Mouse (Mus musculus): ENCODE results near the gene Senp3. TPM values are rescaled to one million over a fixed set of nuclear protein-coding genes. Genes with fewer than 3 reads are reported as not detected.
"Not testable (repeated sequence)": the region's sequence is repeated elsewhere in the genome, so short reads cannot be mapped to it uniquely, and the experiment has no call there.

The Senp3 gene
- polyA plus RNA-seq, 1 experiment from 2014 or later = 37.3 TPM

- WGBS (ENCODE audit: insufficient replicate concordance) = under 1% methylated on average over 50 of the region's 50 CpGs
- Histone ChIP-seq H3K36me3 (peaks cover 5% of the 10 kb centered on the region; the same call in 1 of the 2 replicates), H3K9ac (peak overlapping the region; percentile 97), H3K4me1 (replicated peaks) (peaks cover 48% of the 10 kb centered on the region), H3K9me3 (replicated peaks) (no peaks in the 10 kb centered on the region), H3K4me3 (replicated peaks) (peak overlapping the region; percentile 93), H3K27ac (peak overlapping the region; percentile 95), H3K4me2 (peak overlapping the region; percentile 91), H3K27me3 (no peaks in the 10 kb centered on the region)
- ATAC-seq (ENCODE audit: low read depth) (peak; percentile 55), DNase-seq (no peak)
Observed at GRCm38 (mm10) chr11:69633128-69633866, 48.6 kb downstream of the Senp3 start.

DNA sequence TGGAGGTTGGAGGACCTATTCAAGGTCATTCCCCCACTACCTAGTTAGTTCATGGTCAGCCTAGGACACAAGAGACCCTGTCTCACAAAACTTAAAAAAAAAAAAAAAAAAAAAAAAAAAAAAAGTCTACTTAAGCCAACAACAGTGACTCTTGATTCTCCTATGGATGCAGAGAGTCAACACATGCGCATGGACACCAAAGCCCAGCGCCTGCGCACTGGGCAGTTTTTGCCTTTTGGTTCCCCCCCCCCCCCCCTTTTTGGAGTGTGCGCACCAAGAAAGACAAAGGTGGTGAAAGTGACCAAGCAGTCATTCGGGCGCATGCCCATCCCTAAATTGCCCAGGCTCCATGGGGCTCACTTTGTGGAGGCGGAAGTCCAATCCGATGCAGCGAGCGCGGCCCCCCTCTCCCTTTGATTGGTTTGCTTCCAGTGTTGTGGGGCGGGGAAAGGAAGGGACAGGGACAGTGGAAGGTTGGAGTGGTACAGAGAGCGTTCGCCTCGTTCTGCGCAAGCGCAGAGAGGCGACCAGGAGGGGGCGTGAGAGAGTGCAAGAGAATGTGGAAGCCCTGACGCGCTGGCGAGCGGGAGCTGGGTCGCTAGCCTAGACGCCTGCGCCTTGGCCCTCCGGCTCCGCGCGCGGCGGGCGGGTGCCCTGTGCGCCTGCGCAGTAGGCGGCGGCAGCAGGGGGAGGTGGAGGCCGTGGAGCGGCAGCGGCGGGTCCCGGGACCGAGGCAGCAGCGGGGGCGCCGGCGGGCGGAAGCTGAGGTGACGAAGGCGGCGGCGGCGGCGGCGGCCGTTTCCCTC lies 49.4 kb downstream of the Senp3 start, which contains the start of gene Fxr2:
TSS of gene Fxr2 (plus strand) at position 707 of the 806 bp plus-strand sequence.
- Histone ChIP-seq H3K27ac (peak within 1 kb of the TSS; percentile 95), H3K36me3 (peaks cover 2% of the 10 kb centered on the region; the same call in 1 of the 2 replicates), H3K4me1 (replicated peaks) (peaks cover 48% of the 10 kb centered on the region), H3K9me3 (replicated peaks) (no peaks in the 10 kb centered on the region), H3K9ac (peak within 1 kb of the TSS; percentile 97), H3K4me2 (peak within 1 kb of the TSS; percentile 91), H3K4me3 (replicated peaks) (peak within 1 kb of the TSS; percentile 93), H3K27me3 (no peaks in the 10 kb centered on the region)
- DNase-seq = peak; percentile 100
- ATAC-seq (ENCODE audit: low read depth) = peak; percentile 95
- under 1% methylated on average over 55 of the region's 56 CpGs for WGBS (ENCODE audit: insufficient replicate concordance)

DNA sequence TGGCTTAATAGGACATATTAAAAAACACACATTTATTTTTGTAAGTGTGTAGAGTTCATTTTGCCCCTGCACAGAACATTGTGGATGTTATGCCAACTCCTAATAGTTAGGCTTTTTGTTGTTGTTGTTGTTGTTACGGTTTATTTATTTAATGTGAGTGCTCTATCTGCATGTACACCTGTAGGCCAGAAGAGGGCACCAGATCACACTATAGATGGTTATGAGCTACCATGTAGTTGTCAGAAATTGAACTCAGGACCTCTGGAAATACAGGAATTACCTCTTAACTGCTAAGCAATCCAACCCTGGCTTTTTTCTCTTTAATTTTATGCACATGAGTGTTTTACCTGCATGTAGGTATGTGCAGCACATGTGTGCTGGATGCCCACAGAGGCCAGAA lies 52.1 kb downstream of the Senp3 start:
- 53% methylated on average over 1 of the region's 1 CpGs for WGBS (ENCODE audit: insufficient replicate concordance)
- Histone ChIP-seq H3K27me3 (no peaks in the 10 kb centered on the region), H3K9me3 (replicated peaks) (no peaks in the 10 kb centered on the region), H3K9ac (no peak overlapping the region), H3K4me2 (no peak overlapping the region), H3K27ac (no peak overlapping the region), H3K36me3 (no peaks in the 10 kb centered on the region), H3K4me3 (replicated peaks) (no peak overlapping the region), H3K4me1 (replicated peaks) (peaks cover 28% of the 10 kb centered on the region)
- no peak for ATAC-seq (ENCODE audit: low read depth)
- DNase-seq = no peak

DNA sequence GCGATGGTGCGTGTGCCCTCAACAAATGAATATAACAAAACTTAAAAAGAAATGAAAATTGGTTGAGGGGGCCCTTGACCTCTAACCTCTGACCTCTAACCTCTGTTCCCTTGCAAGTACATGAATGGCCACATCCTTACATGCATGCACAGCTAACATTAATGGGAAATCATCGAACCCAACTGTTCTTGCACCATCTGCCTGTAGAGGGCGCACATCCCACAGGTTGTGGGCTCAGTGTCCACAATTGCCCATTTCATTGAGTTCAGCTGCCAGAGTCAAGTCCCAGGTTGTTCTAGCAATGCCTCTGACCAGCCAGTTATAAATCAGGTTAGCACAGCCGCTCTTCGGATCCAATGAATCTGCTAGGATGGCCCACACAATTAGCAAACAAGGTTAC lies 53.6 kb downstream of the Senp3 start:
- ATAC-seq (ENCODE audit: low read depth) (no peak), DNase-seq (peak; percentile 69)
- H3K27me3 ChIP-seq = no peaks in the 10 kb centered on the region
- WGBS (ENCODE audit: insufficient replicate concordance) = 33% methylated on average over 6 of the region's 6 CpGs
- H3K4me3 ChIP-seq (replicated peaks) = no peak overlapping the region
- no peak overlapping the region for H3K9ac ChIP-seq
- no peak overlapping the region for H3K27ac ChIP-seq
- no peaks in the 10 kb centered on the region for H3K9me3 ChIP-seq (replicated peaks)
- H3K4me2 ChIP-seq = no peak overlapping the region
- peaks cover 17% of the 10 kb centered on the region for H3K4me1 ChIP-seq (replicated peaks)
- H3K36me3 ChIP-seq = no peaks in the 10 kb centered on the region

DNA sequence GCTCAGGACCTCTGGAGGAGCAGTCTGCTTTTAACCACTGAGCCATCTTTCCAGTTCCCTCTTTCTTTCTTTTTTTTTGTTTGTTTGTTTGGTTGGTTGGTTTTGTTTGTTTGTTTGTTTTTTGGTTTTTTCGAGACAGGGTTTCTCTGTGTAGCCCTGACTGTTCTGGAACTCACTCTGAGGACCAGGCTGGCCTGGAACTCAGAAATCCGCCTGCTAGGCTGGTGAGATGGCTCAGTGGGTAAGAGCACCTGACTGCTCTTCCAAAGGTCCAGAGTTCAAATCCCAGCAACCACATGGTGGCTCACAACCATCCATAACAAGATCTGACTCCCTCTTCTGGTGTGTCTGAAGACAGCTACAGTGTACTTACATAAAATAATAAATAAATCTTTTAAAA lies 57.5 kb downstream of the Senp3 start:
- H3K27me3 ChIP-seq; H3K4me2 ChIP-seq; H3K9ac ChIP-seq; H3K27ac ChIP-seq; H3K36me3 ChIP-seq; H3K9me3 ChIP-seq (replicated peaks); ATAC-seq (ENCODE audit: low read depth); DNase-seq; H3K4me3 ChIP-seq (replicated peaks): not testable (repeated sequence)
- peaks cover 40% of the 10 kb centered on the region for H3K4me1 ChIP-seq (replicated peaks)
- 68% methylated on average over 2 of the region's 2 CpGs for WGBS (ENCODE audit: insufficient replicate concordance)

MicroRNA genes within 50 kb of the gene (microRNA counts, 519-probe panel; counts per million panel counts)
- 114 counts per million for microRNA mmu-miR-1934
- 4,204 counts per million, percentile 35 among the panel's probes with 10 or more counts for microRNA mmu-miR-467f

Small RNA genes lying within 50 kb of the gene (microRNA-seq; reads per million reads assigned to microRNA genes)
- 10.0 reads per million, percentile 23 among the genes with 10 or more reads in this experiment for gene Mir1934
- gene Mir467f = not detected

Other genes with a start within 250 kb of the Senp3 start
- gene Dnah2, start 133.0 kb downstream of the Senp3 start, polyA plus RNA-seq (2015; fragmentation: Nextera tagmentation; extraction: Ambion mirVana) = 0.06 and 0.12 TPM in 2 replicates
- 0.75 and 0.85 TPM in 2 replicates for gene Efnb3, start 121.9 kb downstream of the Senp3 start, polyA plus RNA-seq (2015; fragmentation: Nextera tagmentation; extraction: Ambion mirVana)
- gene Wrap53, start 101.8 kb downstream of the Senp3 start, polyA plus RNA-seq (2015; fragmentation: Nextera tagmentation; extraction: Ambion mirVana) = 23.1 and 23.7 TPM in 2 replicates
- 83.0 and 90.4 TPM in 2 replicates for gene Trp53, start 101.7 kb downstream of the Senp3 start, polyA plus RNA-seq (2015; fragmentation: Nextera tagmentation; extraction: Ambion mirVana)
- 21.7 and 30.8 TPM in 2 replicates for gene Atp1b2, start 76.1 kb downstream of the Senp3 start, polyA plus RNA-seq (2015; fragmentation: Nextera tagmentation; extraction: Ambion mirVana)
- gene Shbg, start 64.2 kb downstream of the Senp3 start, polyA plus RNA-seq (2015; fragmentation: Nextera tagmentation; extraction: Ambion mirVana) = 33.4 and 34.8 TPM in 2 replicates
- gene Sat2, start 60.1 kb downstream of the Senp3 start, polyA plus RNA-seq (2015; fragmentation: Nextera tagmentation; extraction: Ambion mirVana) = 11.6 and 12.3 TPM in 2 replicates
- gene Fxr2, start 49.1 kb downstream of the Senp3 start, polyA plus RNA-seq (2015; fragmentation: Nextera tagmentation; extraction: Ambion mirVana) = 7.9 and 8.2 TPM in 2 replicates
- not detected in 2 replicates for gene Sox15, start 26.8 kb downstream of the Senp3 start, polyA plus RNA-seq (2015; fragmentation: Nextera tagmentation; extraction: Ambion mirVana)
- 36.9 and 39.2 TPM in 2 replicates for gene Mpdu1, start 19.4 kb downstream of the Senp3 start, polyA plus RNA-seq (2015; fragmentation: Nextera tagmentation; extraction: Ambion mirVana)
- gene Cd68, start 15.9 kb downstream of the Senp3 start, polyA plus RNA-seq (2015; fragmentation: Nextera tagmentation; extraction: Ambion mirVana) = 17.3 and 17.4 TPM in 2 replicates
- gene Eif4a1, start 9.7 kb downstream of the Senp3 start, polyA plus RNA-seq (2015; fragmentation: Nextera tagmentation; extraction: Ambion mirVana) = 351 and 453 TPM in 2 replicates
- 0.10 TPM in 1 of 2 replicates, not detected in the other for gene Tnfsf13, start 3.7 kb upstream of the Senp3 start, polyA plus RNA-seq (2015; fragmentation: Nextera tagmentation; extraction: Ambion mirVana)
- 2.1 and 2.6 TPM in 2 replicates for gene Tnfsf12, start 13.8 kb upstream of the Senp3 start, polyA plus RNA-seq (2015; fragmentation: Nextera tagmentation; extraction: Ambion mirVana)
- 1.1 and 1.4 TPM in 2 replicates for gene Tnfsfm13, start 14.0 kb upstream of the Senp3 start, polyA plus RNA-seq (2015; fragmentation: Nextera tagmentation; extraction: Ambion mirVana)
- 9.6 and 10.8 TPM in 2 replicates for gene Polr2a, start 76.6 kb upstream of the Senp3 start, polyA plus RNA-seq (2015; fragmentation: Nextera tagmentation; extraction: Ambion mirVana)
- not detected in 2 replicates for gene Slc35g3, start 79.9 kb upstream of the Senp3 start, polyA plus RNA-seq (2015; fragmentation: Nextera tagmentation; extraction: Ambion mirVana)
- 0.38 and 0.43 TPM in 2 replicates for gene Zbtb4, start 83.8 kb upstream of the Senp3 start, polyA plus RNA-seq (2015; fragmentation: Nextera tagmentation; extraction: Ambion mirVana)
- gene Chrnb1, start 113.9 kb upstream of the Senp3 start, polyA plus RNA-seq (2015; fragmentation: Nextera tagmentation; extraction: Ambion mirVana) = 0.43 and 0.59 TPM in 2 replicates
- gene Fgf11, start 119.8 kb upstream of the Senp3 start, polyA plus RNA-seq (2015; fragmentation: Nextera tagmentation; extraction: Ambion mirVana) = 0.07 and 0.20 TPM in 2 replicates
- gene Tmem102, start 123.5 kb upstream of the Senp3 start, polyA plus RNA-seq (2015; fragmentation: Nextera tagmentation; extraction: Ambion mirVana) = 0.46 and 0.50 TPM in 2 replicates
- not detected in 2 replicates for gene Gm39566, start 133.2 kb upstream of the Senp3 start, polyA plus RNA-seq (2015; fragmentation: Nextera tagmentation; extraction: Ambion mirVana)
- gene Spem2, start 136.4 kb upstream of the Senp3 start, polyA plus RNA-seq (2015; fragmentation: Nextera tagmentation; extraction: Ambion mirVana) = not detected in 2 replicates
- gene Spem1, start 140.1 kb upstream of the Senp3 start, polyA plus RNA-seq (2015; fragmentation: Nextera tagmentation; extraction: Ambion mirVana) = not detected in 2 replicates
- 0.68 and 0.75 TPM in 2 replicates for gene Nlgn2, start 155.7 kb upstream of the Senp3 start, polyA plus RNA-seq (2015; fragmentation: Nextera tagmentation; extraction: Ambion mirVana)
- 321 and 345 TPM in 2 replicates for gene Tmem256, start 156.4 kb upstream of the Senp3 start, polyA plus RNA-seq (2015; fragmentation: Nextera tagmentation; extraction: Ambion mirVana)
- gene Plscr3, start 164.3 kb upstream of the Senp3 start, polyA plus RNA-seq (2015; fragmentation: Nextera tagmentation; extraction: Ambion mirVana) = 28.0 and 29.9 TPM in 2 replicates
- gene Tnk1, start 176.6 kb upstream of the Senp3 start, polyA plus RNA-seq (2015; fragmentation: Nextera tagmentation; extraction: Ambion mirVana) = 0.76 and 1.5 TPM in 2 replicates
- not detected in 2 replicates for gene Tmem95, start 195.9 kb upstream of the Senp3 start, polyA plus RNA-seq (2015; fragmentation: Nextera tagmentation; extraction: Ambion mirVana)
- 0.89 and 1.3 TPM in 2 replicates for gene Kctd11, start 199.3 kb upstream of the Senp3 start, polyA plus RNA-seq (2015; fragmentation: Nextera tagmentation; extraction: Ambion mirVana)
- gene Acap1, start 213.5 kb upstream of the Senp3 start, polyA plus RNA-seq (2015; fragmentation: Nextera tagmentation; extraction: Ambion mirVana) = 4.4 and 4.9 TPM in 2 replicates
- 0.89 and 1.0 TPM in 2 replicates for gene 2810408A11Rik, start 218.9 kb upstream of the Senp3 start, polyA plus RNA-seq (2015; fragmentation: Nextera tagmentation; extraction: Ambion mirVana)
- gene Neurl4, start 219.0 kb upstream of the Senp3 start, polyA plus RNA-seq (2015; fragmentation: Nextera tagmentation; extraction: Ambion mirVana) = 2.3 and 2.8 TPM in 2 replicates
- 107 and 116 TPM in 2 replicates for gene Gps2, start 231.8 kb upstream of the Senp3 start, polyA plus RNA-seq (2015; fragmentation: Nextera tagmentation; extraction: Ambion mirVana)
- gene Eif5a, start 239.9 kb upstream of the Senp3 start, polyA plus RNA-seq (2015; fragmentation: Nextera tagmentation; extraction: Ambion mirVana) = 1,847 and 1,941 TPM in 2 replicates

Data from liver, embryonic 13.5 days (tissue).